Mouse (Mus musculus) lung, adult 2 months (tissue): ENCODE data around the gene Gpr183.

ENCODE experiments used
- CTCF ChIP-seq: fragments of 200-500 bp; IDR thresholded peaks from 2 replicates; pipeline ENCODE4 v1.5.1; 2011; ENCODE audit warnings: mild to moderate bottlenecking, low read length, control low read depth; ENCODE audit not compliant: insufficient read depth
- POLR2A ChIP-seq: fragments of 200-500 bp; IDR thresholded peaks from 2 replicates; pipeline ENCODE4 v1.6.1; 2011; ENCODE audit warnings: low read depth, mild to moderate bottlenecking, control low read depth, low read length, borderline replicate concordance; ENCODE audit errors: extremely low read depth

GRCm38 (mm10) chr14:121936856-121937255, 28.1 kb downstream of the Gpr183 start:
- TF ChIP-seq CTCF (no peak), POLR2A (no peak)
